Mouse (Mus musculus) urinary bladder, adult 2 months (tissue): ENCODE measurements around the gene 4930590J08Rik. TPM values are rescaled to one million over a fixed set of nuclear protein-coding genes. Genes with fewer than 3 reads are reported as not detected.
"Not testable (repeated sequence)": the region's sequence is repeated elsewhere in the genome, so short reads cannot be mapped to it uniquely, and the experiment has no call there.

Source experiments
- DNase-seq: peaks from one replicate; pipeline ENCODE4 v3.0.0; 2022; ENCODE audit warnings: low spot score
- polyA plus RNA-seq: library from polyadenylated mRNA; depleted of rRNA; stranded (reverse); fragments of >200 nt; gene quantifications from 2 replicates; pipeline ENCODE4 v1.2.3, GENCODE M21; 2012; rRNA removed

The 4930590J08Rik gene
- 0.37 and 0.69 TPM in 2 replicates for polyA plus RNA-seq

DNA sequence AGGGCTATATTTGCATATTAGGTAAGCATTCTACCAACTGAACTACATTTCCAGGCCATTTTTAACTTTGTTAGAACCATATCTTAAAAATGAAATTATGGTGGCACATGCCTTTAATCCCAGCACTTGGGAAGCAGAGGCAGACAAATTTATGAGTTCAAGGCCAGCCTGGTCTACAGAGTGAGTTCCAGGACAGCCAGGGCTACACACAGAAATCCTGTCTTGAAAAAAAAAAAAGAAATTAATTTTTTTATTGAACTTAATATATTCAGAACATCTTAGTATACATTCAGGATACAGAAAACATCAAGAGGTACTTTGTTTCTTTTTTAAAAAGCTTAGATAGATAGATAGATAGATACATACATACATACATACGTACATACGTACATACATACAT is at the start of gene 4930590J08Rik:
Gene 4930590J08Rik (plus strand): TSS at position 301 of the 400 bp plus-strand sequence.
- DNase-seq: not testable (repeated sequence)

DNA sequence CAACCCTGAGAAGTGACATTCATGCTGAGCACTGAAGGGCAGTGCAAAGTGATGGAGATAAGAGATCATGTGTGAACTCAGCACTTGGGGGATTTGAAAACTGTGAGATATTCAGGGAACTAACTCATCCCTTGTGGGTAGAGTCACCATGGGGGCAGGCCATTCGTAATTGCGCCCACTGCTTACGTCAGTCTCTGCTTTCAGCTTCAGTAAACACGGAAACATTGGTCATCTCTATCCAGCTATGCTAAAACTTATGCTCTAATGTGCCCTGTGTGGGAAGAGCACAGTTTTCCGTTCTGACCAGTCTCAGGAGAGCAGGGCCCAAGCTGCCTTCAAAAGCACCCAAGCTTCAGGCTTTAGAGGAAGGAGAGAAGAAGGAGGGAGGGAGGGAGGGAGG is 44.3 kb upstream of the 4930590J08Rik start:
- DNase-seq: no peak

DNA sequence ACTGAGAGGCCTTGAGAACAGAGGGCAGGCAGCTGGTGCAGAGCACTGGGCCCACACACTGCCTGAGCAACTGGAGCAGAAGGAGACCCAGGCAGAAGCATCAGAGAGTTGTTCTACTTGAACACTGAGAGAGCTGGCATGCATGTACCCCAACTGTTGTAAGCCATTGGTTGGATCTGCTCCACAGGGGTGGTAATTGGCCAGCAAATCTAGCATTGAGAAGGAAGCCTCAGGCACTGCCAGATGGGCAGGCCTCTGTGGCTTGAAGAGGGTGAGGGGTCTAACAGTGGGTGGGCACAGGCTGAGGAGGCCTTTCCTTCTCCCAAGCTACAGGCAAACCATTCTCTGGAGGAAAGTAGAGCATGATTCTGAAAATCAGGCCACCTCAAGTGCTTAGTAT is 39.8 kb upstream of the 4930590J08Rik start:
- DNase-seq: no peak

- no peak for DNase-seq
Observed at GRCm38 (mm10) chr6:91864595-91864994, 38.0 kb upstream of the 4930590J08Rik start.

DNA sequence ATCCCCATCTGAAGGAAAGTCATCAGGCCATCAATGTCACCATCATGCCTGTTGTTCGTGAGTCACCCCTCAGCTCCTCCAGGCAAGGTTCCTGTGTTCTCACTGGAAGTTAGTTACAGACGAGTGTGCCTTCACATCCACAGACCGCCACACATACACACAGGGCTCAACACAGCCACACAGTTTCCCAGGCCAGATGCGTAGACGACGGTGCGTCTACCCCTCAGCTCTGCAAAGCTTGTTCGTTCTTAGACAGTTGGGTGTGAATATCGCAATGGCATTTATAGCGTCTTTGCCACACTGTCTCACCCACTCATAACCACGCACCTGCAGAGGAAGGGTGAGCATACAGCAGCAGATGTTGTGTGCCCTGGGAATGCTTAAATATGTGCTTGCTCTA is 37.0 kb upstream of the 4930590J08Rik start:
- no peak for DNase-seq

DNA sequence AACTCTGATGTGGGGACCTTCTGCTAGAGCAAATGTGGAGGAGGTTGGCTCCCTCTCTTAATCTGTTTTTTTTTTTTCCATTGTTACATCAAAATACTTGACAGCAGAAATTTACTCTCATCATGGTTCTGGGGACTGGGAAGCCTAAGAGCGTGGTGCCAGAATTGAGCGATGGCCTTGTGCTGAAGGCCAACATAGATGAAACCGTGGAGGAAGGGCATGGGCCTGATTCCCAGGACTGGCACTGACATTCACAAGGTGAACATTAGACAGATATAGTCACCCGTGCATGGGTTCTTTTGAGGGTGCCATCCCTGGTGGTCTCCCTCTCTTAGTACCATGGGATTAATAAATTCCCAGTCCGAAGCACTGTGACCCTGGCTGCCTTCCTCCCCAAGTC is 34.5 kb upstream of the 4930590J08Rik start:
- no peak for DNase-seq

DNA sequence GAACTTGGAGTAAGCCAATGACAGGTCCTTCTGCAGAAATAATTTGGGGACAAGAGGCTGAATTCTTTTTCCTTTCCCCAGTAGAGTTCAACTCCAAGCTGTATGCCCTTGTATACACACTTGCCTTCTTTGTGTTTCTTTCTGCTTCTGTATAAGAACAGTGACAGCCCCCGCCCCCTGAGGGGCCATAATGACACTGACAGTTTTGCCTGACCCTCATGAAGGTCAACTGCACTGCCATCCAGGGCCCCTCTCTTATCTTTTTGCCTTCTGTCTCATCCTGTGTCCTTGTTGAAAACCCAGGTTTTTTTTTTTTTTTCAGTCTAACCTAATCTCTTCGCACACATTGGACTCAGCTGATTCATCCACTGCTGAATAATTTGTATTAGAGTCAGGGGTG is 29.8 kb upstream of the 4930590J08Rik start:
- no peak for DNase-seq

- peak; percentile 70 for DNase-seq
Observed at GRCm38 (mm10) chr6:91877885-91878651, 24.5 kb upstream of the 4930590J08Rik start, which contains the start of gene Ccdc174. Gene Ccdc174 (plus strand): TSS chr6:91878053.

GRCm38 (mm10) chr6:91883859-91884258 is 18.8 kb upstream of the 4930590J08Rik start:
- no peak for DNase-seq

GRCm38 (mm10) chr6:91889255-91889906 is 13.2 kb upstream of the 4930590J08Rik start:
- DNase-seq: no peak

- DNase-seq: no peak
Observed at GRCm38 (mm10) chr6:91890615-91891014, 12.0 kb upstream of the 4930590J08Rik start.

GRCm38 (mm10) chr6:91891776-91892175 is 10.8 kb upstream of the 4930590J08Rik start:
- no peak for DNase-seq

DNA sequence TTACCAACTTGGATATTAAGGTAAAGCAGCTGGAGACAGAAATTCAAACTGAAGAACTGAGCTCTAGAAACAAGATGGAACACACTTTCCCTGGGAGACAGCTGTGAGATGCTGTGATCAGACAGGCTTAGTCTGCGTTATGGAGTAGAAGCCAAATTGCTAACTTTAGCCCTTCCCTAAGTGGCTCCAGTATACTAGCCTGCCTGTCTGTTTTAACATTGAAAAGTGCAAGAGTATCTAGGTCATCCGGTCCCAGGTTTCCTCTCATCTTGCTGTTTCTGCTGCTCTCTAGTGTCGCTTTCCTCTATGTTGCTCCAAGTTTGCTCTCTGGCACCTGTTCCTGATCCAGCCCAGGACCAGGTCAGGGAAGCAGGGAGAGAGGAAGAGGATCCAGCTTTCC is 5.8 kb upstream of the 4930590J08Rik start:
- no peak for DNase-seq

- DNase-seq: peak; percentile 30
Observed at GRCm38 (mm10) chr6:91901505-91901904, 1.1 kb upstream of the 4930590J08Rik start.

DNA sequence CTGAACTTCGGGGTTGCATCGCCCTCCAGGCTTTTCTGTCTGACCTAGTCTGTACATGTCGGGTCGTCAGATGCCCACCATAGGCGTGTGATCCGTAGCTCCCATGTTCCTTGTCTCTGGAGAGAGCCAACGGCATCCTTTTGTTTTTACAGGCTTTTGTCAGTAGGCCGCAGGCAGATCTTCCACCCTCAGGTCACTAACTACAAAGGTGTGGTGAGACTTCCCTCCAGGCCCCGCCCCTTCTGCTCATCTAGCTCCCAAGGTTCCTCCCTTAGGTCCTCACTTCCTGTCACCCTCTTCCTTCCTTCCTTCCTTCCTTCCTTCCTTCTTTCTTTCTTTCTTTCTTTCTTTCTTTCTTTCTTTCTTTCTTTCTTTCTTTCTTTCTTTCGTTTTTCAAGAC is 11.4 kb downstream of the 4930590J08Rik start:
- no peak for DNase-seq

- no peak for DNase-seq
Observed at GRCm38 (mm10) chr6:91917286-91917685, 14.7 kb downstream of the 4930590J08Rik start.

- no peak for DNase-seq
Observed at GRCm38 (mm10) chr6:91917716-91918115, 15.1 kb downstream of the 4930590J08Rik start.

GRCm38 (mm10) chr6:91931231-91931630 is 28.6 kb downstream of the 4930590J08Rik start:
- DNase-seq: no peak

DNA sequence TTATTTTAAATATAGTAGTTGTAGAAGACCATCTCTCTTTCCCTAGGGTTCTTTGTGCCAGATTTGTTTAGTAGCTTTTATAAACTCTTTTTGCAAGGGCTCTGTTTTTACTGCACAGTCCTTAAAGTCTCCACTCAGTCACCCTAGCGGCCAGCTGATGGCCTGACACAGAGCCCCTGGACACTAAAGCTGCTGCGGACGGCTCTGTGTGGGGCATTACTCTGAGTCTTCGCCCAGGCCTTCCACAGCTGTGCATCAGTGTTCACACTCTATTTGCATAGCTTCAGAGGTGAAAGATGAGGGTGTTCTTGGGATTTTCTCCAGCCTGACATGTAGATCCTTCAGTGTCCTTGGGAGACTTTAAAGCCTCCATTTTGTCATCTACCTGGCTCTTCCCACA is 35.9 kb downstream of the 4930590J08Rik start:
- DNase-seq: no peak

- no peak for DNase-seq
Observed at GRCm38 (mm10) chr6:91948426-91948825, 45.8 kb downstream of the 4930590J08Rik start.

GRCm38 (mm10) chr6:91958015-91958414 is 55.4 kb downstream of the 4930590J08Rik start:
- not testable (repeated sequence) for DNase-seq

- no peak for DNase-seq
Observed at GRCm38 (mm10) chr6:91960028-91960811, 57.6 kb downstream of the 4930590J08Rik start.
